Mouse (Mus musculus) cerebellum, adult 2 months (tissue): ENCODE data around the gene Map4.

ENCODE experiments used
- CTCF ChIP-seq: fragments of 200-500 bp; IDR thresholded peaks from 2 replicates; pipeline ENCODE4 v1.5.1; 2011; ENCODE audit warnings: low read depth, mild to moderate bottlenecking, control low read depth, low read length, moderate library complexity, borderline replicate concordance; ENCODE audit not compliant: insufficient read depth
- POLR2A ChIP-seq: fragments of 200-500 bp; IDR thresholded peaks from 2 replicates; pipeline ENCODE4 v1.6.1; 2011; ENCODE audit warnings: low read length, control low read depth, borderline replicate concordance; ENCODE audit not compliant: insufficient read depth

DNA sequence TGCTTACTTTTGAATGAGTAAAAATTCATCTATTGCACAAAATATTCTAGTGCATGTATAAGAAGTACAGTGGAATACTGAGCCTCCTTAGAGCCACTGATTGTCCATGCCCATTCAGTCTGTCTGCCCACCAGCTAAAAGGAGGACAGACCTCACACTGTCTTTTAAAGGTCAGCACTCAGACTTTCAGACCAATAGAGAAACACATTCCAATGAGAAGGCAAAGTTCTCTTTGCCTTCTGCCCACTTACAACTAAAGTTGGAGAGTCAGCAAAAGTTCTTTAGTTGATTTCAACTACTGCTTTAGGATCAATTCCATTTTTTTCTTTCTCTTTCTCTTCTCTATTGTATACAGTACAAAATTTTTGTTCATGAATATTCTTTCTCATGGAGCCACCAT is 33.5 kb downstream of the Map4 start:
- no peak for TF ChIP-seq CTCF
- TF ChIP-seq POLR2A = no peak
